Mouse (Mus musculus): ENCODE data around the gene Skp2. TPM values are rescaled to one million over a fixed set of nuclear protein-coding genes. Genes with fewer than 3 reads are reported as not detected.

Skp2 gene
- 1 to 10 TPM; 3.7 to 5.7 TPM for polyA plus RNA-seq (2017; shearing (Covaris generic))

GRCm38 (mm10) chr15:9155325-9155724, at the start of gene Skp2:
Skp2 (minus strand) TSS chr15:9155425.

DNA sequence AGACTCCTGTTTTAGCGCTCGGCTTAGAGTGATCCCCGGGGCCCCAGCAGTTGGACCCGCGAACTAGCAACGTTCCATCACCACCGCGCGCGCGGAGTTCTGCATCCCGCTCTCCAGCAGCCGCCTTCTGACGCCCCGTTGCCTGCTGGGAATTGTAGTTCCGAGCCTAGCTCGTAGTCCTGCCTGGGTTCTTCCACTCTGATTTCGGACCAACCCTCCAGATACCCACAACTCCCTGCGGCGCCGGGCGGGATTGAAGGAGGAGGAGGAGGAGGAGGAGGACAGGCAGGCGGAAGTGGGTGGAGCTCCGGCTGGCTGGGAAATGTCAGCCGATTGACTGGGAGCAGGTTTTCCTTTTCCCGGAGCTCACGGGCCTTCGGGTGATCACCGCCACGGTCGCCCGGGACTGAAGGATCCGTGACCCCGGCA, 15.0 kb downstream of the Skp2 start, which contains the start of gene Lmbrd2:
Gene Lmbrd2, plus strand, starts transcription at position 299 of the 429 bp plus-strand sequence.

GRCm38 (mm10) chr15:9070912-9071555, 84.2 kb downstream of the Skp2 start, which contains the start of gene Nadk2:
Nadk2 (plus strand) TSS chr15:9071260.

Other genes with a start within 250 kb of the Skp2 start
- under 1 TPM; 0.13 to 0.45 TPM for gene Ranbp3l, start 187.5 kb downstream of the Skp2 start, polyA plus RNA-seq (2017; shearing (Covaris generic))
- gene Nadk2, start 84.2 kb downstream of the Skp2 start, polyA plus RNA-seq (2017; shearing (Covaris generic)) = 10 to 100 TPM; 16.0 to 20.4 TPM
- 1 to 10 TPM; 1.9 to 3.5 TPM for gene Lmbrd2, start 14.9 kb downstream of the Skp2 start, polyA plus RNA-seq (2017; shearing (Covaris generic))
- under 1 TPM in 1 of 2 experiments, not detected in 1; 0.74 TPM for gene Ugt3a1, start 121.5 kb upstream of the Skp2 start, polyA plus RNA-seq (2017; shearing (Covaris generic))
- not detected for gene Ugt3a2, start 180.1 kb upstream of the Skp2 start, polyA plus RNA-seq (2017; shearing (Covaris generic))

Measured in activated CD4-positive, CD25-positive, alpha-beta regulatory T cell (primary cell).